In the genomic region with DNA sequence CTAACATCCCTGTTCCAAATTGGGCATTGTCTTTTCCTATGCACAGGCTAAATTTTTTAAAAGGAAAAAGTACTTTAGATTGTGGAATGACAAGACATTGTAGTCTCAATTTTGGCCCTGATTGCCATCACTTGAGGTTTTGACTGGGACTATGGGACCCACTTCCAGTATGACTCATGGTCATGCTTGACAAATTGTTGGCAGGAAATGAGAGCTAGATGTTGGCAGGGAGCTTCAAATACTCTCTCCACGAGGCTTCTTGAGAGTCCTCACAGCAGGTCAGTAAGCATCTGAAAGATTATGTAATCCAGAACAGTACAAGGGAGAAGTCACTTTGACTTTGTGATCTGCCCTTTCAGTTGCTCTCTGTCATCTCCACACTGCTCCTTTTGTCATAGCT, we compare ENCODE assay signal across 14 mouse cellular contexts.
DNase-seq lines count a peak whose midpoint lies in the region; TF ChIP-seq lines count a peak whose summit lies in the region.
"Had no signal": no experiment of that assay in that cellular context is flagged by ENCODE, and none has a peak within 500 bp of the region (broad histone marks: within the 10 kb centered on the region; RNA-seq: fewer than 3 reads in every experiment).

No protein-coding gene starts in this region.

- intact Hi-C loops in heart, postnatal 25 days (cut with DNase I), result no loop called here

- DNase-seq in cerebellum, adult 9-10 months, result peak; percentile 7
- DNase-seq in cerebellum, adult 11 months, result no peak
- DNase-seq in heart, adult 9 months (ENCODE audit: low spot score in 2 of 2), result peak; percentile 38 to 59
- DNase-seq in heart, postnatal 25 days (ENCODE audit: low spot score), result no peak
- peak; percentile 36 for DNase-seq in fibroblast of lung, adult 2 months (ENCODE audit: low read depth)
- no peak for DNase-seq in spleen, postnatal 14 days (ENCODE audit: low spot score in 2 of 2)
- DNase-seq in kidney, adult 2 months, result no peak
- DNase-seq: kidney, postnatal 25 days; left cerebral cortex, postnatal 4 days; liver, embryonic 13.5 days; right cerebral cortex, postnatal 4 days had no signal

- TF ChIP-seq POLR2A in kidney, adult 2 months (IDR thresholded peaks at IDR 0.05; ENCODE audit: low read depth, low read length), result no peak

- no peaks in the 10 kb centered on the region; the same call in 1 of the 2 replicates for H3K27me3 ChIP-seq in kidney, adult 2 months (replicated peaks; ENCODE audit: control insufficient read depth, insufficient read depth, low read length)
- H3K27me3 ChIP-seq: liver, embryonic 13.5 days; megakaryocyte, embryonic 14.5 days had no signal

- 5% methylated on average over 1 of the region's 1 CpGs for WGBS in macrophage (ENCODE audit: missing documents)
- 4% methylated on average over 1 of the region's 1 CpGs for whole genome bisulfite sequencing in kidney, adult 2 months

- no peak for TF ChIP-seq CTCF in kidney, adult 2 months (conservative IDR thresholded peaks at IDR 0.05; ENCODE audit: insufficient read depth, insufficient read length, low read depth, low read length)

- H3K4me1 ChIP-seq in kidney, adult 2 months (ENCODE audit: control insufficient read depth, insufficient read depth, low read length), result no peaks in the 10 kb centered on the region
- H3K4me1 ChIP-seq: liver, embryonic 13.5 days had no signal

- no peak overlapping the region for H3K4me3 ChIP-seq in macrophage (ENCODE audit: inconsistent target)
- no peak overlapping the region for H3K4me3 ChIP-seq in kidney, adult 2 months (ENCODE audit: insufficient read depth, low read depth, low read length)
- H3K4me3 ChIP-seq: erythroblast, embryonic 14.5 days; liver, embryonic 13.5 days; megakaryocyte, embryonic 14.5 days had no signal

- no peaks in the 10 kb centered on the region for H3K36me3 ChIP-seq in macrophage (ENCODE audit: inconsistent target)
- H3K36me3 ChIP-seq in kidney, adult 2 months (ENCODE audit: control insufficient read depth, insufficient read depth, low read length), result no peaks in the 10 kb centered on the region
- H3K36me3 ChIP-seq: liver, embryonic 13.5 days had no signal

- H3K27ac ChIP-seq in macrophage, result peak overlapping the region; percentile 21; the same call in 1 of the 2 replicates
- no peak overlapping the region for H3K27ac ChIP-seq in kidney, adult 2 months (ENCODE audit: insufficient read depth, low read depth, low read length)
- H3K27ac ChIP-seq: liver, embryonic 13.5 days had no signal

- no peaks in the 10 kb centered on the region for H3K79me2 ChIP-seq in macrophage (ENCODE audit: inconsistent target)

Comparison
In these comparisons a context has a peak if more than half of its experiments do, and no peak if none do; other contexts are left out.
1. DNase-seq: peak in cerebellum, adult 9-10 months (single experiment), heart, adult 9 months (2 of 2) and fibroblast of lung, adult 2 months (single experiment); none in cerebellum, adult 11 months (single experiment), heart, postnatal 25 days (single experiment), spleen, postnatal 14 days (0 of 2) and kidney, adult 2 months (single experiment).